Mouse (Mus musculus): Measurements from ENCODE around the gene Fn3krp.

Fn3krp gene

GRCm38 (mm10) chr11:121451216-121451726, 30.1 kb downstream of the Fn3krp start:
- DNase-seq, result no peak

GRCm38 (mm10) chr11:121451753-121452635, 30.8 kb downstream of the Fn3krp start, which contains the start of gene Tbcd:
Gene Tbcd (plus strand): TSS chr11:121451949.
- DNase-seq, result peak; percentile 97

GRCm38 (mm10) chr11:121457874-121458273, 36.7 kb downstream of the Fn3krp start:
- no peak for DNase-seq

- DNase-seq, result no peak
Measured at GRCm38 (mm10) chr11:121467408-121467807, 46.2 kb downstream of the Fn3krp start.

- no peak for DNase-seq
Measured at GRCm38 (mm10) chr11:121474831-121475230, 53.6 kb downstream of the Fn3krp start.

- DNase-seq, result peak; percentile 76
Measured at GRCm38 (mm10) chr11:121475699-121476415, 54.7 kb downstream of the Fn3krp start.

GRCm38 (mm10) chr11:121479476-121480203, 58.4 kb downstream of the Fn3krp start:
- no peak for DNase-seq
